Mouse (Mus musculus) spleen, adult 18-20 months (tissue): Measurements from ENCODE around the gene Mettl17.
A peak's percentile ranks its signal among the peaks of the same experiment; 100 is the strongest.
"Not testable (repeated sequence)": the region's sequence is repeated elsewhere in the genome, so short reads cannot be mapped to it uniquely, and the experiment has no call there.

ENCODE experiments used
- DNase-seq, 2 experiments: peaks; one replicate each; pipeline ENCODE4 v3.0.0; 2022; ENCODE audit warnings: mixed read lengths in 2 of 2

The Mettl17 gene

DNA sequence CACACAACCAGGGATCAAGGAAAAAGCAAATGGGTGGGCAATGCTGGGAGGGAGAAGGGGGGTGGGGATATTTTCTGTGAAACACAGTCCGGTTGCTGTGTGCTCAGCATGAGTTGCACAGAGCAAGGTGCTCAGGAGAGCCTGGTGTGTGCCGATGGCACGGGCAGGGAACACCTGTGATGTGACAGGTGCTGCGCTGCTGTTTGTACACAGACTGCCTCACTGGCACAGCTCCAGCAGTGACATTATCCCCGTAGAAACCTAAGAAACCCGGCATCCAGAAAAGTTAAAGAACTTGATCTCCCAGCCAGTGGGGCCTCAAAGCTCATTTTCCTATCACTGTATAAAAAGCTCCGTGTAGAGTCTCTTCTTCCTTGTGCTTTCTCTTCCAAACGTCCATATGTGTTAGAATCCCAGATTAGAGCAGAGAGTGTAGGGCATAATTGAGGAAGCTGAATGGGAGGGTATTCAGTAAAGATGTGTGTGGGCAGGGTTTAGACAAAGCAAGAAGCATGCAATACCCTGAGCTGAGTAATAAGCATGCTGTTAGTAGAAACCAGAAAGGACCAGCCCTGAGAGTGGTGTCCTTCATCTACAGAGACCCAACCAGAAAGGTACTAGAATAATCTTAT is 12.0 kb downstream of the Mettl17 start:
- DNase-seq: no peak

DNA sequence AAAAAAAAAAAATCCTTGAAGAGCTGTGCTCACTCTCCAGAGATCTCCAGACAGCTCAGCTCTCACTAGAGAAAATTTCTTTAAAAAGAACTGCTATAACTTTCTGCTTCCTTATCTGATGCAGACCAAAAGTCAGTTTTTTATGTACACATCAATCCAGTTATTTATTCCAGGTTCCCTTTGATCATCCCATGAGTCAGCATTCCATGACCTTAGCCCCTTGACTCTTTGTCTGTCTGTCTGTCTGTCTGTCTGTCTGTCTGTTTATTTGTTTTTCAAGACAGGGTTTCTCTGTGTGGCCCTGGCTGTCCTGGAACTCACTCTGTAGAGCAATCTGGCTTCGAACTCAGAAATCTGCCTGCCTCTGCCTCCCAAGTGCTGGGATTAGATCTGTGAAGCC is 14.7 kb downstream of the Mettl17 start:
- no peak for DNase-seq

- DNase-seq: peak; percentile 43 to 77
Measured at GRCm38 (mm10) chr14:51902806-51903710, 18.4 kb downstream of the Mettl17 start.

- DNase-seq: no peak
Measured at GRCm38 (mm10) chr14:51903782-51904181, 19.1 kb downstream of the Mettl17 start.

DNA sequence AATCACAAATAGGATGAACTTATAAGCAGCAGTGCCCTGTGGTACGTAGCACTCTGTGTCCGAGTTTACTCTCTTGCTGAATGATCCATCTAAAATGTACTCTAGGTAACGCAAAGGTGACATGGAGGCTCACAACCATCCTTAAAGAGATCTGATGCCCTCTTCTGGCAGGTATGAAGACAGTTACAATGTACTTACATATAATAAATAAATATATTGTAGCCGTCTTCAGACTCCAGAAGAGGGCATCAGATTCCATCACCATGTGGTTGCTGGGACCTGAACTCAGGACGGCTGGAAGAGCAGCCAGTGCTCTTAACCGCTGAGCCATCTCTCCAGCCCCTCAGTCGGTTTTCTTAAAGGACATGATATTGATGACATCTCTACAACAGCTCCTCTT is 20.1 kb downstream of the Mettl17 start:
- no peak for DNase-seq

DNA sequence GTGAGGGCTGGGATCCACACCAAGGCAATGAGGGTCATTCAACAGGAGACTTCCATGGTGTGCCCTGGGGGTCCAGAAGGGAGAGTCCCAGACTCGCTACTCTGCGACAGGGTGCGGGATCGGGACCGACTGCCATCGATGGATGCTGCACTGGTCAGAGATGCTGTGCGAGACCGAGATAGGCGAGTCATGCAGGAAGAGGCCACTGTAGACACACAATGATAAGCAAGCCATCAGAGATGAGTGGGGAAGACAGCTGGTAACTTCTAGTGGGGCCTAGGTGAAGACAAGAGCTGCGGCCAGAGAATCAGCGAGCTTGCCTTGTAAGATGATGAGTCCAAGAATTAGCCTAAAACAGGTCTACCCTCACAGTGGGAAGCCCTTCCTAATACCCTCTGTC is 21.5 kb downstream of the Mettl17 start:
- DNase-seq: no peak

- no peak for DNase-seq
Measured at GRCm38 (mm10) chr14:51911301-51911700, 26.7 kb downstream of the Mettl17 start.

GRCm38 (mm10) chr14:51912391-51913061 is 27.9 kb downstream of the Mettl17 start:
- DNase-seq: no peak

DNA sequence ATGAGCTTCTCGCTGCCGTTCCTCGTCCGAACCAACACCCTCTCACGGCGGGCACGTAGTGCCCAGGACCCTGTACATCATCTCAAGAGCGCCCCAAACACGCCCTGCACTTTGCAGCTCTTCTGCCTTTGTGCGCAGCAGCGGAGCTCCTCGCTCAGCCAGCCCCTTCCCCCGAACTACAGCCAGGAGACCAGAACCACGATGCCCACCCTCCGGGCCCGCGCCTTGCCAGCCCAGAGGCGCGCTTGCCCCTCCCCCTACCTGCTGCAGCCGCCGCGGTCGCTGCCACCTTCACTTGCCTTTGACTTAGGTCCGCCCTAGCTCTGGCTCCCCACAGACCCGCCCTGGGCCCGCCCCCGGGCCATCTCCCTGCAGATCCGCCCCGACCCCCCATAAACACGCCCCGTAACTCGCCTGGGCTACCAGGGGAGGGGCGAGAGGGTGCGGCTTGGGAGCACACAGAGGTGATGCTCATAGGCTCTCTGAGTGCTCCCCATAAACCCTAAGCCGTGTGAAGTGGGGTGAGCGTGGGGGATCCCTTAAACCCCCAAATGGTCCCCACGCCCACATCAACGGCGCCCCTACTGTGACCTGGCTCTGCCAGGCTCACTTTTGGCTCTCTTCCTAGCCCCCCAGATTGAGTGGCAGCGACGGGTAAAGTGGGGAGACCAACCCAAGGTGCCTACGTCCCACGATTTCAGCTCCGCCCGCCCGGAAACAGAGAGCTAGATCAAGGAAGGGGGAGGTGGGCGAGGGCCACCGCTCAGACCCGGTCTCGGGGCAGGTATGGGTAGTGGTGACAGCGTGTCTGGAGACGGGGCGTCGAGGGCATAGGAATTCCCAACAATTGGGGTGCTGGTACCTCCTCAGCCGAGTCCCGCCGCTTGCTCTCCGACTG is 28.7 kb downstream of the Mettl17 start:
- DNase-seq: peak; percentile 61 to 63

- peak; percentile 21 to 25 for DNase-seq
Measured at GRCm38 (mm10) chr14:51913960-51914762, 29.5 kb downstream of the Mettl17 start, which contains the start of gene Ndrg2. Gene Ndrg2, minus strand, starts transcription at chr14:51914158.

DNA sequence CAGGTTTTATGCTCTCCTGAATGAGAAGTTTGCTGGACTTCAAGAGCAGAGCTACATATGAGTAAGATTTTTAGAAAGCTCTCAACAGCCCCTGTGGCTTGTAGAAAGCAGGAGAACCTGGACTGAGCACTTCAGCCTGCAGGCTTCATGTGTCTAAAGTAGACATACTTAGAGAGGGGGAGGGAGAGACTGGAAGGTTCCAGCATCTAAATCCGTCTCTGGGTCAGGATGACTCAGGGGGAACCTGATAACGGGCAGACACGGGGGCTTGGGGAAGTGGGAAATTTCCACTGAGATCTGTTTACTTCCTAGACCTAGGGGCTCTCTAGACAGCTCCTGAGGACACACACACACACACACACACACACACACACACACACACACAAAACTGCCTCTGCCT is 30.4 kb downstream of the Mettl17 start:
- DNase-seq: no peak

- no peak for DNase-seq
Measured at GRCm38 (mm10) chr14:51916539-51916938, 31.9 kb downstream of the Mettl17 start.

- DNase-seq: no peak
Measured at GRCm38 (mm10) chr14:51918125-51918524, 33.5 kb downstream of the Mettl17 start, which contains the start of gene Tppp2. Gene Tppp2, plus strand, starts transcription at chr14:51918425.

- no peak for DNase-seq
Measured at GRCm38 (mm10) chr14:51918966-51919365, 34.3 kb downstream of the Mettl17 start.

DNA sequence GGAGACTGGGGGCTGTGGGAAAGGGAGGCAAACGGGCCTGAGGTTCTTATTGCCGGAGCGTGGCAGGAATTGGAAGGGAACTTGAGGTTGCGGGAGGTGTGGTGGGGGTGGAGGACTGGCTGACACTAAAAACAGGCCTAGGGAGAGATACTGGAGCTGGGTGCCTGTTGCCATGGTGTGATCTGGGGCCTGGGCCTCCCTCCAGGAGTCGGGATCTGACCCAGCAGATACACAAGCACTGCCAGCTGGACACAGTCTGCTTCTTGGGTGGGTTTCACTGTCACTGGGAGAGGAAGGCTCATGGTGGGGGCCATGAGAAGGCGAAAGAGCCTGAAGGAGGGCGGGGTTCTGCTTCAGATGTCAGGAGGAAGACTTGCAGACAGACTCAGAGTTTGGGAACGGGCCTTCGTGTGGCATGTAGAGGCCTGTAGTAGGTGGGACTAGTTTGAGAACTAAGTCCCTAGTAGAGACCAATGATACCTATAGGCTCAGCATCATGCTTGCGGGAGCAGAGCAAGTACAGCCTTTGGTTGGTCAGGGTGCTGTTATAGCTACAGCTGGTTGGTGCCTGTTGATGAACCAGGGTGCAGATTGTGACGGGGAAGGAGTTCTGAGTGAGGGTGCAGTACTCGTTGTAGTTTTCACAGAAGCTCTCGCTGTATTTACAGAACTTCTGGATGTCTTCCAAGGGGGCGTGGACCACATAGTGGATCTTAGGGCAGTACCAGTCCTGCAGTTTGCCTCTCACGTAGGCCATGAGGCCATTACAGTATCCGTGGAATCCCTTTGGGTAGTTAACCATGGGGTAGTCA is 37.3 kb downstream of the Mettl17 start:
- DNase-seq: no peak

GRCm38 (mm10) chr14:51922571-51922865 is 37.9 kb downstream of the Mettl17 start, which contains the start of gene Rnase13:
Gene Rnase13, minus strand, starts transcription at chr14:51922773.
- no peak for DNase-seq

- no peak for DNase-seq
Measured at GRCm38 (mm10) chr14:51922910-51923309, 38.3 kb downstream of the Mettl17 start.

GRCm38 (mm10) chr14:51923492-51923891 is 38.9 kb downstream of the Mettl17 start:
- DNase-seq: no peak

DNA sequence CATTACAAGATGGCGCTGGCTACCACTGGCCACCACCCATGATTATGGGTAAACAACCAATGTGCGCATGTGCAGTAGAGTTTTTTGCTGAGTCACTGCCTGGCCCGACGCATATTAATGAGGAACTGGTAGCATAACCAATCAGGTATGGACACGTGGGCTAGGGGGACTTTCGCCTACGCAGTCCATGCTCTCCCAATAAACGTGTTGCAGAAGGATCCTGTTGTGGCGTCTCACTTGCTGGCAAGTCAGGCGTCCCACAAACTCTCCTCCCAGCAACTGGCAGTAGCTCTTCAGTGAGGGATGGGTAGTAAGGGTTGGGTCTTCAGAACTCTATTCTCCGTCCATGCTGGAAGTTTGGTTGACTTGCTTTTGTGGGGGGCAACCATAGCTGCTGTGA is 42.3 kb downstream of the Mettl17 start:
- DNase-seq: not testable (repeated sequence)

- no peak for DNase-seq
Measured at GRCm38 (mm10) chr14:51929309-51929943, 44.8 kb downstream of the Mettl17 start.
